8 mouse cellular contexts compared by ENCODE assay signal in the genomic region with DNA sequence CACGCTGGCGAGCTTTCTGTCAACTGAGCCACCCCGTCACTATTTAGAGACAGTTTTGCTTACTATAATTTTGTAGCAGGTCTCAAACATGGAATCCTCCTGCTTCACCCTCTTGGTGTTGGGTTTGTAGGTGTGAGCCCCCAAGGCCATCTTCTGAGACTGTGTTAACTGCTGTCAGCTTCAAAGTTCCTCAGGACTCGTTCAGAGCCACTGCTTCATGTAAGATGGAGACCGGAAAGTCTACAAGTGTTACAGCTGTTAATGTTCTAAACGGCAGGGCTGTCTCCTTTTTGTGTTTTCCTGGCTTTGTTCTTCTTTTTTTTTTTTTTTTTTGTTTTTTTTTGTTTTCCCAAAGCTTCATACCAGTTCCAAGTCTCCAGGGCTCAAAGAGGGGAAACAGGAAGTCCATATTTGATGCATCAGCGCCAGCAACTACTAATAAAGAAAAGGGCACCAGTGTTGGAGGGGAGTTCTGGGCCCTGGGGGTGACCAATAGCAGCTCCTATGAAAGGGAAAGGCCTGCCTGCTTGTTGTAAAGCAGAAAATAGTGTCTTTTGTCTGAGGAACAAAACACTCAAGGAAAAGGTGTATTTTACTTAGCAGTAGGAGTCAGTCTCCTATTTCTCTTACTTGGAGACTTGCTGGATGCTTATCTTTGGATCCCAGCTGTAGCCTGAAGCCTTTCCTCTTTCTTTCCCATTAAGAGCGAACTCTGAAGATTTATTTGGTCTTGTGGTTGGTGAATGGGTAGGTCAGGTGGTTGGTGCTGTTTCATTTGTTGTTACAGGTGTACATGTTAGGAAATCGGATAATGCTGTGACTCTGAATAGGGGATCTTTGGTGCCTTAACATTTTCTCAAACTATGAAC. TPM values are rescaled to one million over a fixed set of nuclear protein-coding genes. Genes with fewer than 3 reads are reported as not detected.
DNase-seq lines count a peak whose midpoint lies in the region; ATAC-seq and TF ChIP-seq lines count a peak whose summit lies in the region.

No protein-coding gene starts in this region.

- H3K36me3 ChIP-seq in intestine, embryonic 14.5 days (ENCODE audit: control insufficient read depth, insufficient read depth, low read length) = peaks cover 3% of the 10 kb centered on the region; the same call in 1 of the 2 replicates
- H3K36me3 ChIP-seq in intestine, postnatal 0 days (ENCODE audit: control insufficient read depth, insufficient read depth) = no peaks in the 10 kb centered on the region
- H3K36me3 ChIP-seq in hindbrain, embryonic 14.5 days (replicated peaks; ENCODE audit: control insufficient read depth, insufficient read depth) = no peaks in the 10 kb centered on the region

- H3K9me3 ChIP-seq in intestine, embryonic 14.5 days (ENCODE audit: control insufficient read depth, low read length) = no peaks in the 10 kb centered on the region
- H3K9me3 ChIP-seq in intestine, postnatal 0 days (ENCODE audit: control insufficient read depth) = no peaks in the 10 kb centered on the region
- H3K9me3 ChIP-seq in hindbrain, embryonic 14.5 days (ENCODE audit: control insufficient read depth, low read length) = no peaks in the 10 kb centered on the region

- no peak for TF ChIP-seq CTCF in intestine, postnatal 0 days (IDR thresholded peaks at IDR 0.05; ENCODE audit: low read depth)

- no peak overlapping the region for H3K4me2 ChIP-seq in intestine, embryonic 14.5 days (ENCODE audit: low read length)
- H3K4me2 ChIP-seq in intestine, postnatal 0 days (replicated peaks; ENCODE audit: low read depth) = no peak overlapping the region
- no peak overlapping the region for H3K4me2 ChIP-seq in hindbrain, embryonic 14.5 days (replicated peaks)

- H3K4me1 ChIP-seq in intestine, embryonic 14.5 days (replicated peaks; ENCODE audit: control insufficient read depth, insufficient read depth, low read length) = peaks cover 8% of the 10 kb centered on the region; the same call in 1 of the 2 replicates
- H3K4me1 ChIP-seq in intestine, postnatal 0 days (replicated peaks; ENCODE audit: control insufficient read depth, insufficient read depth, low read length) = 0 out of 2 replicates have a peak, but pooled peaks cover 2% of the 10 kb centered on the region
- peaks cover 21% of the 10 kb centered on the region for H3K4me1 ChIP-seq in brown adipose tissue, adult 24 weeks (ENCODE audit: control insufficient read depth, insufficient read depth, insufficient read length, low read length)
- H3K4me1 ChIP-seq in hindbrain, embryonic 14.5 days (replicated peaks; ENCODE audit: control insufficient read depth, insufficient read depth, low read length) = peaks cover 21% of the 10 kb centered on the region

- no peak for ATAC-seq in intestine, embryonic 14.5 days (replicated peaks; ENCODE audit: low FRiP score, low TSS enrichment, low read depth)
- ATAC-seq in intestine, postnatal 0 days = no peak
- no peak for ATAC-seq in hindbrain, embryonic 14.5 days (ENCODE audit: low FRiP score)

- H3K27me3 ChIP-seq in intestine, embryonic 14.5 days (replicated peaks; ENCODE audit: control insufficient read depth, insufficient read depth, low read length) = no peaks in the 10 kb centered on the region
- H3K27me3 ChIP-seq in intestine, postnatal 0 days (replicated peaks; ENCODE audit: control insufficient read depth, insufficient read depth, low read length) = no peaks in the 10 kb centered on the region
- H3K27me3 ChIP-seq in hindbrain, embryonic 14.5 days (ENCODE audit: control insufficient read depth, insufficient read depth, low read length) = no peaks in the 10 kb centered on the region

- no peak overlapping the region for H3K9ac ChIP-seq in intestine, embryonic 14.5 days (ENCODE audit: low read length)
- no peak overlapping the region for H3K9ac ChIP-seq in intestine, postnatal 0 days (ENCODE audit: low read depth, low read length)
- H3K9ac ChIP-seq in hindbrain, embryonic 14.5 days = no peak overlapping the region

- no peak overlapping the region for H3K4me3 ChIP-seq in intestine, embryonic 14.5 days (ENCODE audit: low read depth, low read length)
- no peak overlapping the region for H3K4me3 ChIP-seq in intestine, postnatal 0 days (ENCODE audit: low read depth, low read length)
- peak overlapping the region; percentile 24; the same call in 1 of the 2 replicates for H3K4me3 ChIP-seq in brown adipose tissue, adult 24 weeks (ENCODE audit: insufficient read depth, low read depth, low read length)
- H3K4me3 ChIP-seq in hindbrain, embryonic 14.5 days (replicated peaks; ENCODE audit: low read length) = no peak overlapping the region

- WGBS in intestine, embryonic 14.5 days = 74% methylated on average over 9 of the region's 9 CpGs
- WGBS in intestine, postnatal 0 days = 73% methylated on average over 9 of the region's 9 CpGs
- 67% methylated on average over 9 of the region's 9 CpGs for WGBS in hindbrain, embryonic 14.5 days

- 0 out of 2 replicates have a peak overlapping the region, but pooled peaks have one; percentile 24 for H3K27ac ChIP-seq in intestine, embryonic 14.5 days (ENCODE audit: low read depth)
- no peak overlapping the region for H3K27ac ChIP-seq in intestine, postnatal 0 days (ENCODE audit: low read depth, low read length)
- peak overlapping the region; percentile 98 for H3K27ac ChIP-seq in brown adipose tissue, adult 24 weeks (replicated peaks; ENCODE audit: low read depth, low read length)
- H3K27ac ChIP-seq in hindbrain, embryonic 14.5 days = peak overlapping the region; percentile 41; the same call in 1 of the 2 replicates

- DNase-seq in intestine, embryonic 14.5 days (ENCODE audit: low spot score) = no peak
- no peak for DNase-seq in hindbrain, embryonic 14.5 days (ENCODE audit: low spot score)
- peak; percentile 47 for DNase-seq in lung, postnatal 36 days
- DNase-seq in gastrocnemius, adult 18-20 months (ENCODE audit: low spot score) = no peak
- DNase-seq in layer of hippocampus, adult 11-12 months (ENCODE audit: low spot score) = no peak
- DNase-seq in right cerebral cortex, postnatal 4 days = no peak

RNA-seq across cellular contexts. Expression of gene Znrf1, which starts 14.3 kb away (rescaled TPM):
- 27.0 and 34.2 TPM in 2 replicates for polyA plus RNA-seq in intestine, embryonic 14.5 days (2014; fragmentation: Nextera tagmentation; extraction: Ambion mirVana)
- 11.7 and 13.3 TPM in 2 replicates for polyA plus RNA-seq in intestine, postnatal 0 days (2015; fragmentation: Nextera tagmentation; extraction: Ambion mirVana)
- 17.6 and 24.9 TPM in 2 replicates for polyA plus RNA-seq in brown adipose tissue, adult 24 weeks (2012; ENCODE audit: insufficient read depth, insufficient read length, missing spikeins)
- polyA plus RNA-seq in hindbrain, embryonic 14.5 days (2014; fragmentation: Nextera tagmentation; extraction: Ambion mirVana) = 108 and 116 TPM in 2 replicates
- 10 to 100 TPM; 59.5 to 67.8 TPM for total RNA-seq in gastrocnemius, adult 18-20 months (2021)

RNA-seq across cellular contexts. Expression of gene Wdr59, which starts 28.3 kb away (rescaled TPM):
- polyA plus RNA-seq in intestine, embryonic 14.5 days (2014; fragmentation: Nextera tagmentation; extraction: Ambion mirVana) = 5.2 TPM in 2 replicates
- polyA plus RNA-seq in intestine, postnatal 0 days (2015; fragmentation: Nextera tagmentation; extraction: Ambion mirVana) = 1.3 and 1.4 TPM in 2 replicates
- 4.5 and 4.6 TPM in 2 replicates for polyA plus RNA-seq in brown adipose tissue, adult 24 weeks (2012; ENCODE audit: insufficient read depth, insufficient read length, missing spikeins)
- 6.5 and 6.6 TPM in 2 replicates for polyA plus RNA-seq in hindbrain, embryonic 14.5 days (2014; fragmentation: Nextera tagmentation; extraction: Ambion mirVana)
- total RNA-seq in gastrocnemius, adult 18-20 months (2021) = 1 to 10 TPM; 7.5 to 8.3 TPM
